Mouse (Mus musculus) gastrocnemius, postnatal 36 days (tissue): ENCODE data around the gene Cep57l1. TPM values are rescaled to one million over a fixed set of nuclear protein-coding genes. Genes with fewer than 3 reads are reported as not detected.

Source experiments
- DNase-seq, 2 experiments: peaks; one replicate each; pipeline ENCODE4 v3.0.0; 2022
- intact Hi-C: fragments of 180-260 bp; cut with DNase I; formaldehyde crosslinking; loops from one replicate; pipeline ENCODE4 v1.15.1; 2025
- microRNA-seq, 2 experiments: library from miRNA; unstranded; fragments of <30 nt; microRNA quantifications; one replicate each; pipeline ENCODE4 v1.2.0; 2021
- total RNA-seq, 2 experiments: library from RNA; stranded (reverse); gene quantifications; 2 replicates each; pipeline ENCODE4 v1.2.3; 2021

The Cep57l1 gene
- total RNA-seq, 2 experiments from 2014 or later = 2.0 to 2.9 TPM

- intact Hi-C loops = loop anchor here (1.0 to 10.0 kb wide), 3 partner anchors 166 to 380 kb away; partner anchors contain the start of genes Ak9 and Fig4
- no peak for DNase-seq
Measured at GRCm38 (mm10) chr10:41684548-41684996, 125.1 kb downstream of the Cep57l1 start.

GRCm38 (mm10) chr10:41682546-41683393 lies 126.9 kb downstream of the Cep57l1 start:
- intact Hi-C loops = loop anchor here (10.0 kb wide), 2 partner anchors 248 to 378 kb away; partner anchors contain the start of genes Ak9 and Fig4
- DNase-seq = peak; percentile 74 to 82

GRCm38 (mm10) chr10:41678746-41679360 lies 130.8 kb downstream of the Cep57l1 start:
- intact Hi-C loops = loop anchor here (5.0 kb wide), 1 partner anchor 67 kb away; no protein-coding TSS in a partner anchor
- peak; percentile 46 to 55 for DNase-seq

- no peak for DNase-seq
- intact Hi-C loops = loop anchor here (5.0 kb wide), 1 partner anchor 65 kb away; no protein-coding TSS in a partner anchor
Measured at GRCm38 (mm10) chr10:41677396-41677795, 132.3 kb downstream of the Cep57l1 start.

- intact Hi-C loops = loop anchor here (5.0 kb wide), 1 partner anchor 64 kb away; no protein-coding TSS in a partner anchor
- DNase-seq = no peak
Measured at GRCm38 (mm10) chr10:41676661-41677061, 133.0 kb downstream of the Cep57l1 start.

- intact Hi-C loops = loop anchor here (5.0 kb wide), 1 partner anchor 64 kb away; no protein-coding TSS in a partner anchor
- no peak for DNase-seq
Measured at GRCm38 (mm10) chr10:41675842-41676571, 133.7 kb downstream of the Cep57l1 start.

- DNase-seq = no peak
- intact Hi-C loops = loop anchor here (5.0 kb wide), 1 partner anchor 63 kb away; no protein-coding TSS in a partner anchor
Measured at GRCm38 (mm10) chr10:41675243-41675642, 134.4 kb downstream of the Cep57l1 start.

- intact Hi-C loops = no loop called here
- DNase-seq = no peak
Measured at GRCm38 (mm10) chr10:41674362-41674761, 135.3 kb downstream of the Cep57l1 start.

GRCm38 (mm10) chr10:41670196-41670595 lies 139.5 kb downstream of the Cep57l1 start:
- DNase-seq = no peak
- intact Hi-C loops = no loop called here

Small RNA genes within 50 kb of the gene (microRNA-seq; reads per million reads assigned to microRNA genes)
- 0 reads per million in 2 experiments for gene Mir3473b

Other genes with a start within 250 kb of the Cep57l1 start
- under 1 TPM; 0.46 to 0.62 TPM for gene Ccdc162, start 93.2 kb downstream of the Cep57l1 start, total RNA-seq
- 10 to 100 TPM; 17.0 to 32.6 TPM for gene Sesn1, start 64 bp upstream of the Cep57l1 start, total RNA-seq
- under 1 TPM; 0.10 to 0.51 TPM for gene Armc2, start 208.6 kb upstream of the Cep57l1 start, total RNA-seq